Mouse (Mus musculus): ENCODE results near the gene Fgf14.
A peak's percentile ranks its signal among the peaks of the same experiment; 100 is the strongest.
"Not testable (repeated sequence)": the region's sequence is repeated elsewhere in the genome, so short reads cannot be mapped to it uniquely, and the experiment has no call there.

Fgf14 gene

GRCm38 (mm10) chr14:124195806-124196205 lies 481.1 kb downstream of the Fgf14 start:
- no peak for DNase-seq (ENCODE audit: extremely low read depth, insufficient read length, low spot score)

- no peak for DNase-seq (ENCODE audit: extremely low read depth, insufficient read length, low spot score)
Measured at GRCm38 (mm10) chr14:124195331-124195730, 481.6 kb downstream of the Fgf14 start.

DNA sequence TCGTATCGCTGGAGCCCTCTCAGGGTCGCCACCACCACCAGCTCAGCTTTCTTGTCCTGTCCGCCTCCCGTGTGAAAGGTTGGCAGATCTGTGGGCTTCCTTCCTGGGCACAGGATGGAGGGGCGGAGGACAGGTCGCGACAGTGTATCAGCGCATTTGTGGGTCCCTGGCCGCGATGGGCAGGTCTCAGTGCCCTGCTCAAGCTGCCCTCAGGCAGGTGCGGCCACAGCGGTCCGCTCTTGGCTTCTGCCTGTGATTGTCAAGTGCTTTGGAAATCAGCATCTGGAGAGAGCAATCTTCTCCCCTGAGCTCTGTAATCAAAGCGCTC lies 484.1 kb downstream of the Fgf14 start:
- DNase-seq (ENCODE audit: extremely low read depth, insufficient read length, low spot score): no peak

- no peak for DNase-seq (ENCODE audit: extremely low read depth, insufficient read length, low spot score)
Measured at GRCm38 (mm10) chr14:124191913-124192814, 484.8 kb downstream of the Fgf14 start.

DNA sequence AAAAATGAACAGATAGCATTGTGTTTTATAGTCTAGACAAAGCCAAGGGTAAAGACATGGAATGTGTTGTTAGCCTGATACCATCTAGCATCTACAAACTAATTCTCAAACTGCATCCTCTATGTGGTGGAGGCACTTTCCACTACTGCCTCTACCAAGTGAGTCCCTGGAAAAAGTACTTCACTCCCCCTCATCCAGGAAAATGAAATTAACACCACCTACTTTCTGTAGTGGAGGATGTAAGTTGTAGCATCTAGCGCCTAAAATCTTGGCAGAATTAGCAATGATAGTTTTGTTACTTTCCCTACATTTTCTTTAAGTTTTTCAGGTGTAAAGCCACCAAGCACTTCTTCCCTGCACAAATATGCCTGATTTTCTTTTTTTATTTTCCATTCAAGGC lies 496.7 kb downstream of the Fgf14 start:
- no peak for DNase-seq (ENCODE audit: extremely low read depth, insufficient read length, low spot score)

DNA sequence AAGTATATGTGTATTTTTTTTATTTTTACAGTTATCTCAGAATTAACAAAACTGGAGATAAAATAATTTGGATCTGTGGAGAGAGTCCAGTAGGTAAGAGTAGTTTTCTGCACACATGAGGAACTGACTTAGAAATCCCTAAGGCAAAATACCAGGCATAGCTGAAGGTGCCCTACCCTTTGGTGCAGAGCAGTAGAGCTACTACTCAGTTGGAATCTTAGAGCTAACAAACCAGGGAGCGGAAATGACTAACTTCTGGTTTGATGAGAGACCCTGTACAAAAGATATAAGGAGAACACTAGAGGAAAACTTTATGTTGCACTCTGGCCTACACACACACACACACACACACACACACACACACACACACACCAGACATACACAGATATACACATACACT lies 502.8 kb downstream of the Fgf14 start:
- peak; percentile 22 for DNase-seq (ENCODE audit: extremely low read depth, insufficient read length, low spot score)

DNA sequence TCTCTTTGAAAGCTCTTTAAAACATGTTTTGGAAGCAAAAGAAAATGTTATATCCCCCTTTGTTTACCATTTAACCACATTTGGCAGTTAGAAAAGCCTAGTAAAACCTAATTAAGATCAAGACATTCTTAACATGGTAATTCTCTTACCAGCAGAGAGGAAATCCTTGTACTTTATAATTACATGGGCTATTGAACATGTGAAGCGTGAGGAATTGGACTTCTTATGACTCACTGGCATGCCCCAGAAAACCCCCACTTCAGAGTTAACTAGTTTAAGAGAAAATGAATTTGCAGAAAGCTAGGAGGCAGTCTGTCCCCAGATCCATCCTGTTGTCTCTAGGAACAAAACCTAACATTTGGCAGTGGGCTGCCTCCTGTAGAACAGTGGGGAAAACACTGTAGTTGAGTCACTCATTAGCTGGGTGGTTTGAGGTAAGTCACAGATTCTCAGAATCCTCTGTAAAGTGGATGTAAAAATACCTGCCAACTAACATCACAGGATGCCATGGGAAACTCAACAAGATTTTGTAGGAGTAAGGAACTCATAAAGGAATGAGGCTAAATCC lies 513.2 kb downstream of the Fgf14 start:
- no peak for DNase-seq (ENCODE audit: extremely low read depth, insufficient read length, low spot score)

- DNase-seq (ENCODE audit: extremely low read depth, insufficient read length, low spot score): no peak
Measured at GRCm38 (mm10) chr14:124147378-124147777, 529.5 kb downstream of the Fgf14 start.

- no peak for DNase-seq (ENCODE audit: extremely low read depth, insufficient read length, low spot score)
Measured at GRCm38 (mm10) chr14:124107205-124107873, 569.6 kb downstream of the Fgf14 start.

GRCm38 (mm10) chr14:124083126-124083525 lies 593.8 kb downstream of the Fgf14 start:
- DNase-seq (ENCODE audit: extremely low read depth, insufficient read length, low spot score): no peak

- DNase-seq (ENCODE audit: extremely low read depth, insufficient read length, low spot score): no peak
Measured at GRCm38 (mm10) chr14:124044016-124044415, 632.9 kb downstream of the Fgf14 start.

DNA sequence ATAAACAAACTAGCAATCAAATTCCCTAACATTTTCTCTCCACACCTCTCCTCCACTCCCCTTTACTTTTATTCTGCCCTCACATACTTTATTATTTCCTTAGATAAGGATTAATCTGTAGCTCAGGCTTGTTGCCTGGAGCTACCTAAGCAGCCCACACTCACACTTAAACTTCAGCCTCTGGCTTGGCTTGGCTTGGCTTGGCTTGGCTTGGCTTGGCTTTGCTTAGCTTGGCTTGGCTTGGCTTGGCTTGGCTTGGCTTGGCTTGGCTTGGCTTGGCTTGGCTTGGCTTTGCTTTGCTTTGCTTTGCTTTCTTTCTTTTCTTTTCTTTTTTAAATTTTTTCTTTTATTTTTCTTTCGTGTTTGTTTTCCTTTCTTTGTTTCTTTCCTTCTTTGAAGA lies 636.3 kb downstream of the Fgf14 start:
- no peak for DNase-seq (ENCODE audit: extremely low read depth, insufficient read length, low spot score)

DNA sequence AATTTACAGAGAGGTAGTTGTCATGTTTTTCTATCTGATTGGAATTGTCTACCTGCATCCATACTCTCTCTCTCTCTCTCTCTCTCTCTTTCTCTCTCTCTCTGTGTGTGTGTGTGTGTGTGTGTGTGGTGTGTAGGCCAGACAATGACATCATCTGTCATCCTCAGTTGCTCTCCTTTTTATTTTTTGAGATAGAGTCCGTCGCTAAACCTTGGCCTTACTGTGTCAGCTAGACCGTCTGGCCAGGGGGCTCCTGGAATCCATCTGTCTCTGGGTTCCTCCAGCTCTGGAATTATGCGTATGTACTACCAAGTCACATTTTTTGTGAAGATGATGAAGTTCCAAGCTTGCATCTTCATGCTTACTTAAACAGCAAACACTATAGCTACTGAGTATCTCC lies 639.5 kb downstream of the Fgf14 start:
- DNase-seq (ENCODE audit: extremely low read depth, insufficient read length, low spot score): no peak

DNA sequence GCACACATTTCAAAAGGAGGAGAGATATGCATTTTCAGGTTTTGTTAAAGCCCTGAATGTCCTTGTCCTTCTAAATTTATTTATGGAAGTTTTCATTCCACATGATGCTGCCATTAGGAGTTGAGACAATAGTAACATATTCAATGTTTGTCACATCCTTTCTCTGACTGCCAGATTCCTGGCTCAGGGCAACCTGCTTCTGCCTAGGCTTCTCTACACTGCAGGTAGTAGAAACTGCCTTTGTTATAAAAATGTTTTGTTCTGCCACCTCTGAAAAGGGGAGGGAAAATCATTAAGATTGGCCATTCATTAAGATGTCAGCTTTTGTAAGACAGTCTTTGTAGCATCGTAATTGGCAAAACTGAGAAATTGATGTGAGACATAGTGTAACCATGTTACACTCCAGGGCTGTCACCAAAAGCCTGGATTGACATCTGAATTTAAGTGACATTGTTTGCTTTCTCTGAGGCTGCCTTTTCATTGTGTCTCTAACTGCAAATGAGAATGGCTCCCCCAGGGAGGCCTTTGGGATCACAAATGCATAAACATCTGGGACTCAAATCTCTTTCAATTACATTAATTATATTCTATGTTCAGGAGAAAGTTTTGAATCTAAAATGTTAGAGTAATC lies 640.2 kb downstream of the Fgf14 start:
- no peak for DNase-seq (ENCODE audit: extremely low read depth, insufficient read length, low spot score)

GRCm38 (mm10) chr14:124033302-124033701 lies 643.6 kb downstream of the Fgf14 start:
- not testable (repeated sequence) for DNase-seq (ENCODE audit: extremely low read depth, insufficient read length, low spot score)

DNA sequence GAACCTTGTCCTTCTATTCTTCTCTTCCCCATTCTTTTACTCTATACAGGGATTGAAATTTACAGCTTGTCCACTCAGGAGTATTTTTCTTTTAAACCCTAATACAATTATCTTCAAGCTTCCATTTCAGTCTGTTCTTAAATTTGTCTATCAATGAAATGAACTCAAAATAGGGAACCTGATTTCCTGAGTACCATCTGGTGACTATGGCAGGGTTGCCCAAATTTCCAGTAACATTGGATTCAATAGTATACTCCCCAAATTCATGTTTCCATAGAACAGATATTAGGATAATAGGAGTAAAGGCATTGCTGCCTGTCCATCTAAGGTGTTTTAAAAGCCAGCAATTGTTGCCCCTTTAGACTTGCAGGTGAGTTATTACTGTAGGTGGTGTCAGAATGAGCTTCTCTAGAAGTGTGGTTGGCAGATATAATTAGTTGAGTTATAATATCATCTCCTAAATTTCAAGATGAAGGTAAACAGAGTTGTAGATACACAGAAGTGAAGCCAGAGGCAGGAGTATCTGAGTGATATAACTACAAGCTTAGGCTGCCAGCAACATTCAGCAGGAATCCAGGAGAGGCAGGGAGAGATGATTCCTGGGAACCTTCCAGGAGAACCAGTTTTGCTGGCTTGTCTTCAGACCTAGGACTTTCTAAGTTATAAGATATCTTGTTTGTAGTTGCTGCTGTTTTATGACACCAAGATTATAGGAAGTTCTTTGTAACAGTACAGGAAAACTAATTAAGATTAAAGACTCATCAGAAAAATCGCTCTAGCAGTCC lies 648.8 kb downstream of the Fgf14 start:
- DNase-seq (ENCODE audit: extremely low read depth, insufficient read length, low spot score): no peak

- no peak for DNase-seq (ENCODE audit: extremely low read depth, insufficient read length, low spot score)
Measured at GRCm38 (mm10) chr14:123990591-123991195, 686.2 kb downstream of the Fgf14 start.

- no peak for DNase-seq (ENCODE audit: extremely low read depth, insufficient read length, low spot score)
Measured at GRCm38 (mm10) chr14:123967996-123968395, 708.9 kb downstream of the Fgf14 start.

- no peak for DNase-seq (ENCODE audit: extremely low read depth, insufficient read length, low spot score)
Measured at GRCm38 (mm10) chr14:123966531-123966930, 710.4 kb downstream of the Fgf14 start.
